ENCODE assay signal across 12 mouse cellular contexts in genomic region chr17:83085792-83086475, GRCm38 (mm10).
"Had no signal": no experiment of that assay in that cellular context is flagged by ENCODE, and none has a peak within 500 bp of the region (broad histone marks: within the 10 kb centered on the region; RNA-seq: fewer than 3 reads in every experiment).

No protein-coding gene starts in this region.

- H3K4me2 ChIP-seq: limb, embryonic 12.5 days; liver, embryonic 11.5 days; liver, embryonic 15.5 days; midbrain, embryonic 13.5 days had no signal

- H3K27ac ChIP-seq: left cerebral cortex, adult 2 months; limb, embryonic 12.5 days; liver, embryonic 15.5 days; midbrain, embryonic 13.5 days had no signal

- H3K4me3 ChIP-seq: left cerebral cortex, adult 2 months; limb, embryonic 12.5 days; liver, embryonic 15.5 days; midbrain, embryonic 13.5 days had no signal

- ATAC-seq: lung, postnatal 0 days; midbrain, embryonic 13.5 days had no signal

- H3K27me3 ChIP-seq: liver, embryonic 15.5 days had no signal

- H3K36me3 ChIP-seq: limb, embryonic 12.5 days; liver, embryonic 15.5 days; midbrain, embryonic 13.5 days had no signal

- H3K9me3 ChIP-seq: limb, embryonic 12.5 days; midbrain, embryonic 13.5 days had no signal

- H3K9ac ChIP-seq: limb, embryonic 12.5 days; liver, embryonic 15.5 days; midbrain, embryonic 13.5 days had no signal

- DNase-seq: kidney, postnatal 10 days; kidney, postnatal 4 days; lung, adult 2 months; lung, postnatal 36 days; right cerebral cortex, postnatal 14 days; thymus, postnatal 36 days had no signal

- H3K4me1 ChIP-seq: liver, embryonic 15.5 days; midbrain, embryonic 13.5 days had no signal
